Mouse (Mus musculus): ENCODE results near the gene Tox2.

DNA sequence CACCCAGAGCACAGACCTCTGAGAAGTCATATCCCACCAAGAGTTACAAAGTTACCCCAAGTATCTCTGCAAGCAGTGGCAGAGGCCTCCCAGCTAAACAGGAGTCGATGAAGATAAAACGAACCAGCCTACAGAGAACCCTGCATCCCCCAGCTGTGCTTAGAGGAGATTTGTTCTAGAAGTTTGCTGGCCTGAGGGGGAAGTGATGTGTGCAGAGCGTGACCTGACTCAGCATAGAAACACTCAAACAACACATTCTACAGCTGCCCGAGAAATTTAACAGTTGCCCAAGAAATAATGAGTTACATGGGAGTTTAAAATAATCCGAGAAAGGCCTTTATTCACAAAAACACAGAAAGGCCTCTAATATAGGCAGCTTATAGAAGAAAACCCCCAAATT is 155.7 kb downstream of the Tox2 start:
- TF ChIP-seq POLR2A (IDR thresholded peaks at IDR 0.05; ENCODE audit: extremely low read depth, insufficient read depth, low read length) = no peak
- no peak for TF ChIP-seq CTCF (IDR thresholded peaks at IDR 0.05; ENCODE audit: extremely low read depth, insufficient read depth, low read length)
